Mouse (Mus musculus): ENCODE data around the gene Cryab.

Cryab gene

DNA sequence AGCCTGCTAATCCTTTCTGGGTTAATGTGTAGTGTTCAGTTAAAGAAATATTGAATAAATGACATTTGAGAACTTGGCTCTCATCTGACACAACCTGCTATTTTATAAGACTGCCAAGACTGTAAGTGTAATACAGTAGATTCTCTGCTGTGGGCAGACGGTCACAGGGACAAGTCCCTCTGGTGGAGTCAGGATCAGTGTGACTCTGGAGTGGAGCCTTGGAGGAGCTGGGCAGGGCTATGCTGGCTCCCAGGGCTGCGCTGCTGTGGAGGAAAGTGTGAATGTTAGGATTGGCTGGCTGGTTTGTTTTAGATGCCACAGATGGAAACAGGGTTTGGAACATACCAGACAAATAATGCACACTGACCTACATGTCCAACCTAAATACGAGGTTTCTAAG is 44.1 kb downstream of the Cryab start:
- in situ Hi-C loops (cut with MboI, MseI) = no loop called here

DNA sequence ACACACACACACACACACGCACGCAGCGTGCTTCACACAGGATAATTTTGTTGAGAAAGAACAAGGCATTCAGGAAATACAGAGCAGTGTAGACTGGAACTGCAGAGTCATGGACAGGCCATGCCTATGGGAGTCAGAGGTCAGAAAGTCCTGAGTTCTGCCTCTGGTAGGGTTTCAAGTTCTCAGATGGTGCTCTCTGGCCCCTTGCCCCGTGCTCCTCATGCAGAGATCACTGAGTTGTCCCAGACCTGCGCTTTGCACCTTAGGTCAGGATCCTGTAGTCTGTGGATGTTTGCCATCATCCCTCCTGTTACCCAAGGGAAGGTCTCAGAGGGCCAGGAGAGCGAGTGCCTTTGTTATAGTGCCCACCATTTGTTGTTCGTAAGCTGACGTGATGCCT is 45.7 kb downstream of the Cryab start:
- in situ Hi-C loops (cut with MboI, MseI) = no loop called here

- in situ Hi-C loops (cut with MboI, MseI) = no loop called here
Observed at GRCm38 (mm10) chr9:50797641-50798040, 46.5 kb downstream of the Cryab start.

DNA sequence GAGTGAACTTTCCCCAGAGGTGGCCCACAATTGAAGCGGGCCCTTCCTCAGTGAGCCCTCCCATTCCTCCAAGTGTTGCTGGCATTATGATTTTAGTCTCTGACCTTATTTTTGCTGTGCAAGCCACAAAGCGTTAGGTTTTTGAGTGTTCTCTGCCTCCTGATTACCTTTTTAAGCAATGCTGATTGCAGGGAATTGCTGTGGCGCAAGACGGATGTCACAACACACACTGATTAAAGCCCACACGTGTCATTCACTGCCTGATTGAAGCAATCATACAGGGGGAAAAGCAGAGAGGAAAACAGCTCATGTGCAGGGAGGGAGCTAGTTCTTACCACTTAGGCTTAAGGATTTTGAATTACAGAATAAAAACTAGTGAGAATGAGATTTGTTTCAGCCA is 47.2 kb downstream of the Cryab start:
- in situ Hi-C loops (cut with MboI, MseI) = no loop called here

DNA sequence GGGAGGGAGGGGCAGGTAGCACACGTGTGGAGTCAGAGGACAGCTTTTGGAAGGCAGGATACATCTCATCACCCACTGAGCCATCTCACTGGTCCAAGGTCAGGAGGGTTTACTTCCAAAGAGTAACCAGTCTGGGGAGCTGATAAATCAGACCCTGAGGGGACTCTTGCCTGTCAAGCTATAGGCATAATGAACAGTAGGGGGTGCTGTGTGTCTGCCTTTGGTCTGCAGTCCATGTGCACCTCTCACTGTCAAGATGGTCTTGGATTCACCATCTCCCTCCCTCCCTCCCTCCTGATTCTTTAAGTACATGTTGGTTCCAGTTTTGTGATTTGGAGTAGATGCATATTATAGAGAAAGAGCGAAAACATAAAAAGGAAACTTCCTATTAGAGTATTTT is 49.9 kb downstream of the Cryab start:
- in situ Hi-C loops (cut with MboI, MseI) = no loop called here

GRCm38 (mm10) chr9:50803055-50803671 is 52.0 kb downstream of the Cryab start:
- in situ Hi-C loops (cut with MboI, MseI) = no loop called here

Measured in T-helper 1 cell (primary cell).